Mouse (Mus musculus) large intestine, adult 2 months (tissue): Measurements from ENCODE around the gene Phgr1. TPM values are rescaled to one million over a fixed set of nuclear protein-coding genes. Genes with fewer than 3 reads are reported as not detected.

Experiments used
- DNase-seq: peaks from one replicate; pipeline ENCODE4 v3.0.0-alpha.2; 2012; ENCODE audit warnings: low read depth, low spot score
- WGBS: fragments of 180-500 bp; shearing (Covaris S2); methylation state at CpG from one replicate; pipeline ENCODE4 v1.1.7; 2018; 5-methylcytosine and 5-hydroxymethylcytosine counted together
- polyA plus RNA-seq: library from polyadenylated mRNA; depleted of rRNA; stranded (reverse); fragments of >200 nt; gene quantifications from 2 replicates; pipeline ENCODE4 v1.2.3, GENCODE M21; 2012; rRNA removed

Gene Phgr1
- polyA plus RNA-seq, 1 experiment = 2,336 TPM

- no peak for DNase-seq
- 33% methylated on average over 3 of the region's 3 CpGs for WGBS
Measured at GRCm38 (mm10) chr2:118805137-118805536, 32.6 kb downstream of the Phgr1 start.

GRCm38 (mm10) chr2:118805756-118806155 is 33.2 kb downstream of the Phgr1 start:
- DNase-seq = no peak
- 15% methylated on average over 3 of the region's 3 CpGs for WGBS

GRCm38 (mm10) chr2:118806860-118807259 is 34.3 kb downstream of the Phgr1 start:
- DNase-seq = no peak
- WGBS = 74% methylated on average over 4 of the region's 4 CpGs

GRCm38 (mm10) chr2:118810861-118811260 is 38.3 kb downstream of the Phgr1 start:
- no peak for DNase-seq
- WGBS = 45% methylated on average over 2 of the region's 2 CpGs

GRCm38 (mm10) chr2:118812724-118813123 is 40.2 kb downstream of the Phgr1 start:
- DNase-seq = no peak
- WGBS = 89% methylated on average over 1 of the region's 1 CpGs

- 1% methylated on average over 49 of the region's 49 CpGs for WGBS
- peak; percentile 81 for DNase-seq
Measured at GRCm38 (mm10) chr2:118813981-118814836, 41.6 kb downstream of the Phgr1 start, which contains the start of gene Knstrn. Gene Knstrn (plus strand): TSS chr2:118814003.

- WGBS = 89% methylated on average over 5 of the region's 5 CpGs
- no peak for DNase-seq
Measured at GRCm38 (mm10) chr2:118822800-118823199, 50.2 kb downstream of the Phgr1 start.

GRCm38 (mm10) chr2:118824396-118824795 is 51.8 kb downstream of the Phgr1 start:
- WGBS = 96% methylated on average over 4 of the region's 4 CpGs
- DNase-seq = no peak

Other genes starting within 250 kb of the Phgr1 start
- gene Bmf, start 223.1 kb upstream of the Phgr1 start, polyA plus RNA-seq = 4.7 and 6.2 TPM in 2 replicates
- gene Bub1b, start 174.6 kb upstream of the Phgr1 start, polyA plus RNA-seq = 12.4 and 14.2 TPM in 2 replicates
- gene Pak6, start 109.5 kb upstream of the Phgr1 start, polyA plus RNA-seq = 1.5 and 1.9 TPM in 2 replicates
- gene Ankrd63, start 68.8 kb upstream of the Phgr1 start, polyA plus RNA-seq = 0.46 and 0.64 TPM in 2 replicates
- 3.2 and 7.5 TPM in 2 replicates for gene Plcb2, start 44.3 kb upstream of the Phgr1 start, polyA plus RNA-seq
- gene Inafm2, start 27.0 kb upstream of the Phgr1 start, polyA plus RNA-seq = 9.0 and 9.5 TPM in 2 replicates
- 5.5 and 6.2 TPM in 2 replicates for gene Ccdc9b, start 10.1 kb upstream of the Phgr1 start, polyA plus RNA-seq
- gene Disp2, start 7.0 kb downstream of the Phgr1 start, polyA plus RNA-seq = 2.8 and 3.1 TPM in 2 replicates
- gene Knstrn, start 41.2 kb downstream of the Phgr1 start, polyA plus RNA-seq = 11.2 and 15.6 TPM in 2 replicates
- gene Ivd, start 89.2 kb downstream of the Phgr1 start, polyA plus RNA-seq = 32.8 and 37.9 TPM in 2 replicates
- gene Bahd1, start 127.6 kb downstream of the Phgr1 start, polyA plus RNA-seq = 11.3 and 12.9 TPM in 2 replicates
- gene Chst14, start 153.7 kb downstream of the Phgr1 start, polyA plus RNA-seq = 3.6 and 3.8 TPM in 2 replicates